Mouse (Mus musculus): ENCODE results near the gene Map3k15.

Gene Map3k15

DNA sequence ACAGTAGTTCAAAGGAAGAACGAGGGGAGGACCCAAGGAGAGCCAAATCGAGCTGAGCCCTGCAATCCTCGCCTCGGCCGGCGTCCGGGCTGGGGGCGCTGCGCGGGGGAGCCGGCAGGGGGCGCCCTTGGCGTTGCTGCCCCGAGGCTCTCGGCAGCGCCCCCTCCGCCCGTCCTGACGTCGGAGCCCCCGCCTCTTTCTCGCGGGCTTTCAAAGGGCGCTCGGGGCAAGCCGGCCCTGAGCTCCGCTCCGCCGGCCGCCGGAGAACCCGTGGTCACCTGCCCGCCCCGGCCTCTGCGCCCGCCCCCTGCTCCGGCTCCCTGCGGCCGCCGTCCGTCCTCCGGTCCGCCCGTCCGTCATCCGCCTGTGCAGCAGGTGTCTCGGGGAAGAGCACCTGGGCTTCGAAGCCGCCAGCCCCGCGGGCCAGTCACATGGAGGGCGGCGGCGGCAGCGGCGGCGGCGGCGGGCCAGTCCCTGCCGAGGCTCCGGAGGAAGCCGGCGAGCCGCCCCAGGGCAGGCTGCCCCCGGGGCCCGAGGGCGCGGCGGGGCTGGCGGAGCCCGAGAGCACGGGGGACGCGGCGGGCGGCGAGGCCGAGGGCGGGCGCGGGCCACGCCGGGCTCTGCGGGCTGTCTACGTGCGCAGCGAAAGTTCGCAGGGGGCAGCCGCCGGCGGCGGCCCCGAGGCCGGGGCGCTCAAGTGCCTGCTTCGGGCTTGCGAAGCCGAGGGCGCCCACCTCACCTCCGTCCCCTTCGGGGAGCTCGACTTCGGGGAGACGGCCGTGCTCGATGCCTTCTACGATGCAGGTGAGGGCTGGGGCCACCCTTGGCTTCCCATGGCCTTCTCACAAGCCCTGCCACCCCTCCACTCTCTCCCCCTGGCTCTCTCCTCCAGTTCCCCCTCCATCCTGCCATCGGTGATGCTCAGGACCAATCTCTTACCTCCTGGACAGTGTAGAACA is at the start of gene Map3k15:
Gene Map3k15, plus strand, starts transcription at position 432 of the 959 bp plus-strand sequence.
- DNase-seq (ENCODE audit: low spot score) = peak; percentile 75

GRCm38 (mm10) chrX:159942569-159942968 is 45.7 kb upstream of the Map3k15 start:
- DNase-seq (ENCODE audit: low spot score) = no peak

GRCm38 (mm10) chrX:159943586-159943985 is 44.6 kb upstream of the Map3k15 start:
- no peak for DNase-seq (ENCODE audit: low spot score)

DNA sequence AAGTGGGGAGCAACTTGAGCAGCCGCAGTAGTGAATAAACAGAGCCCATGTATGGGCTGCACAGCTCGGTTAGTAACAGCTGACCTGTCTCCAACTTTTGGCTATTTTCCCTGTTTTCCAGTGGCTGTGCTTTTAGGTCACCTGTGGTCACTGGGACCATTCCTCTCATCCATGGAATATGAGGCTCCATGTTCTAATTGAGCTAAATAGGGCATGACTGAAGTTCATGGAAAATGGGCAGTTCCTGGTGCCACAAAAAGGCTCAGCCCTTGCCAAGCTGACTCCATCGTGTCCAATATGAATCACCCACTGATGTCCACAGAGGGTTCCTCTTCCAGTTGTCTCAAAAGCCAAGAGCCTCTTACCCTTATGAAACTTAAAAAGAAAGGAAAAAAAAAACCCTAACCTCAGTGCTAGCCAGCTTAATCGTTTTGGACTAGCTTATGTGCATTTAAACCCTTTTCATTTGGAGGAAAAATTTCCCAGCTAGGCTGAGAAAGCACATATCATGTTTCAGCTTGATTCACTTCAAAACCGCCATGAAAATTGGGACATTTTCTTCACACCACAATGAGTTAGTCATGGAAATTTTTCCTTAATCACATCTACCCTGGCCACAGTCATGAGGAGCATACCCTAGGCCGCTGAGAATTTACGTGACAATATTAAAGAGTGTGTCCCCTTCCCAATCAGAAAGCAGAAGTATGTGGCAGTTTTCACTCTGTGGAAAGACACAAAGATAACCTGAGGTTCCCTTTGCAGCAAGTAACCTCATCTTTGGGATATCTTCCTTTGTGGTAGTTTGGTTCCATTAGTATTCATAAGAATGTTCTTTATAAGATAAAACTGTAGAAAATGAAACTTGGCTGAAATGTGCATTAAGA is 34.4 kb upstream of the Map3k15 start:
- DNase-seq (ENCODE audit: low spot score) = no peak

DNA sequence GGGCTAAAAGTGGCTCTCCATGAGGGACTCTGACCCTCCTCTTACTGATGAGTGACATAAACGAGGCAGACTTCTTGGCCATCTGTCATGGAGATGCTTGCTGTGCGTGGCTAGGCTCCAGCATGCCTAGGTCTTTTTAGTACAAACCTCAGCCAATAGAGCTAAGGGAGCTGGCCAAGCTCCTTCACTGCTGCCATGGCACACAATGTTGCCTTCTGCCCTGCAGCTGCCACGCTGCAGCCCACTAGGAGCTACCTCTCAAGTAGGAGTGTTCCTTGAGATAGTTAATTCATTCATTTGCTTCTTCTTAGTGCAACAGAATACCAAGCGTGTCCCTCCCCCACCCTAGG is 33.8 kb upstream of the Map3k15 start:
- DNase-seq (ENCODE audit: low spot score) = no peak

GRCm38 (mm10) chrX:159955433-159955832 is 32.8 kb upstream of the Map3k15 start:
- DNase-seq (ENCODE audit: low spot score) = no peak

- no peak for DNase-seq (ENCODE audit: low spot score)
Measured at GRCm38 (mm10) chrX:159961385-159961784, 26.8 kb upstream of the Map3k15 start.

DNA sequence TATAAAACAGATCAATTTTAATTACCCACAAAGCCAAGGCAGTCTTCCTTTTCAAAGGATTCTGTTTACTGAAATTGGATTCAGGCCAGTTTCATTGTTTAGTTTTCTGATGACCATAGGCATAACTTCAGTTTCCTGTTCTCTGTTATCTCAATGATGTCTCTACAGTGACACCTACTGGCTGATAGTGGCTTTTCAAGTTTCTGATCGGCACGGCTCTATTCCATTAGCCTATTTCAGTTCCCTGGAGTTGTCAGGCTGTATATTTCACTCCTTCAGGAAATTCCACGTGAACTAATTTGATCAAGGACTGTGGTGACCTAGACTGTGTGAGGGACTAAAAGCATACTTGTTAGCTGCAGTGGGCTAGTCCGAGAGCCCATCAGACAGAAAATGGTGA is 25.0 kb upstream of the Map3k15 start:
- DNase-seq (ENCODE audit: low spot score) = no peak

DNA sequence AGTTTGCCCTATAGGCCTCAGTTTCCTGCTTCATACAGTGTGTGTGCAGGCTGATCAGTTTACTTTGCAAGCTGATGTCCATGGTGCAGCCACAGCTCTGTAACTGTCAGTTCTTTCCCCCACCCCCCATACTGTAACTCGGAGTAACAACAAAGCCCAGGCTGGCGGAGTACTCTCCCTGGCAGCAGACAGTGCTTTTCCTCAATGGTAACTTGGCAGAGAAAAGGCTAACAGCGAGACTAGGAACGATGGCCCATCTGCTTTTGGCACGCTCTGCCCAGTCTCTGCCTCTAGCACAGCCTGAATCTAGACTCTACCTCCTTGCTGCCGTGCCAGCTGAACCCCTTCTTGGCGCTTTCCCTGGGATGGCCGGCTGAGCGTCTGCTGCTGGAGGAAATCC is 24.3 kb upstream of the Map3k15 start:
- DNase-seq (ENCODE audit: low spot score) = no peak

- no peak for DNase-seq (ENCODE audit: low spot score)
Measured at GRCm38 (mm10) chrX:159969025-159969424, 19.2 kb upstream of the Map3k15 start.

DNA sequence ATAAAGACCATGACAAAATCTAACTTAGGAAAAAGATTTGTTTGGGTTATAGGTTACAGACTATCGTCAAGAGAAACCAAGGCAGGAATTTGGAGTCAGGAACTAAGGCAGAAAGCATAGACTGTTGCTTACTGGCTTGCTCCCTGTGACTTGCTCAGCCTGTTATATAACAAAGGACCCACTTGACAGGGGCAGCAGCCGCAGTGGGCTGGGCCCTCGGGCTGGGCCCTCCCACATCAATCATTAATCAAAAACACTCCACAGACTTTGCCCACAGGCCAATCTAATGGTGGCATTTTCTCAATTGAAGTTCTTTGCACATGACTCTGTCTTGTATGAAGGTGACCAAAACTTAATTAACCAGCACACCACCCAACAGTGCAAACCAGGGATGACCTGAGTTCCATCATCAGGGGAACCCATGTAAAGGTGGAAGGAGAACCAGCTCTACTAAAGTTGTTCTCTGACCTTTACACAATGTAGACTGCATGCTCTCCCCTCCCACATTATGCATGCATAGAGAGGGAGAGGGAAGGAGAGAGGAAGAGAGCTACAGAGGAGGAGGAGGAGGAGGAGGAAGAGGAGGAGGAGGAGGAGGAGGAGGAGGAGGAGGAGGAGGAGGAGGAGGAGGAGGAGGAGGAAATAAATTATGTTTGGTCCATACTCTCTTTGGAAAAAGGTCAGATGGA is 17.0 kb upstream of the Map3k15 start:
- no peak for DNase-seq (ENCODE audit: low spot score)

DNA sequence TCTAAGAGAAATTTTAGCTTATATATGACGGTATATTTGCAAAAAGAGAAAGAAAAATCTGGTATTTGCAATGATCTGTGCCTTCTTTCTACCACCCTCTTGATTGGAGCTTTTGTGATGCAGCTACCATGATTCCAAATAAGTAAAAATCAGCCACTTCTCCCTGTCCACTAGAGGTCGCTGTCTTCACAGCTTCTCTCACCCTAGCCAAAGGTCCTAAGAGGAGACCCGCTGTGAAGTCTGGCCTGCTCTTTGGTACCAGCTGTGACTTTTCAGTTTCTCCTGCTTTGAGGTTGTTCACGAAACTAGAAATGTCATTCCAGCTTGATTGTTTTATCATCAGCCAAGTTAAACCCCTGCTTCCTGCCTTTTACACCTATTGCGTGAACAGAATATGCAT is 14.5 kb upstream of the Map3k15 start:
- DNase-seq (ENCODE audit: low spot score) = peak; percentile 6

DNA sequence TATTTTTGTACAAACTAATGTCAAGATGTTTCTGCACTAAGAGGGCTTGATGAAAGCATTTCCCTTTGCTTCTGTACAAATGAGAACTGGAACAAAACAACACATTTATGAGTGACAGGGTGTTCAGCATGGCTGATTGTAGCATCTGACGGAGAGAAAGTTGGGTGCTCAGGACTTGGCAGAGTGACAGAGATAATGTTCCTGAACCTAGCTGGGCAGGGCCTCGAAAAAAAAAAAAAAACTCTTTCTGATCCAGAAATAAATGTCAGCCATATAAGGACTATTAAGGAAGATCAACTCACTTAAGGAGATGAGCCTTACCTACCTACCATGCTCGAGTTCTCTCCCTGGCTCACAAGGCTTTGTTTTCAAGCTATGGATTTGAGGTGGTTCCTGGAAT is 12.0 kb upstream of the Map3k15 start:
- DNase-seq (ENCODE audit: low spot score) = no peak

- no peak for DNase-seq (ENCODE audit: low spot score)
Measured at GRCm38 (mm10) chrX:159995808-159996207, 7.6 kb downstream of the Map3k15 start.

GRCm38 (mm10) chrX:160053306-160053705 is 65.1 kb downstream of the Map3k15 start:
- no peak for DNase-seq (ENCODE audit: low spot score)

DNA sequence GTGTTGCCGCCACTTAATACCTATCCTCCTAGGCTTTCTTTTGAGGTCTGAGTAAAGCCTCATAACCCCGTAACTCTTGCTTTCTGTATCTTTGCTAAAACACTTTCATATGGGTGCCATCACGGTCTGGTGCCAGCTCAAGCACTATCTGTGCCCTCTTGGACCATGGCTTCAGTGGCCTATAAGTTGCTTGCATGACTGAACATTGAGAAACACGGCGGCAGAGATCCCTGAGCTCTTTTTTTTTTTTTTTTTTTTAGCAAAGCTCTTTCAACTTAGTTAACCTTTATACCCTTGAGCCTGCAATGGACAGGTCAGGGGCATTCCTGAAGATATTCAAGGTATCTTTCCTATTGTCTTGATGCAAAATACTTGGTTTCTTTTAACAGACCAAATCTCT is 66.4 kb downstream of the Map3k15 start:
- no peak for DNase-seq (ENCODE audit: low spot score)

DNA sequence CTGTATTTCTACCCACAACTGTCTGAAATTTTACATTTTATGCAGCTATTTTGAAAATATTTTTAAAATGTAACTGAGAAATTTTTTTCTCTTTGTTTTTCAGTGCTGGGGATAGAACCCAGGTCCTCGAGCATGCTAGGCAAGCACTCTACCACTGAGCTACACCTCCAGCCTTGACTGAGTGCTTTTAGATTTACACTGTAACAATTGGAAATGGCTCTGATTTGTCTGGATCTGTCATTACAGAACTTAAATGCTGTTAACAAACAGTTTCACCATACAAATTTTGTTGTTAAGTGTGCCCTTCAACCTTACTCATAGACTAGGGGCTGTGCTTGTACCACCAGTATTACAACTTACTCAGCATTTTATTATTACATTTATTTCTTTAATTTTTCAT is 103.7 kb downstream of the Map3k15 start:
- DNase-seq (ENCODE audit: low spot score) = no peak

DNA sequence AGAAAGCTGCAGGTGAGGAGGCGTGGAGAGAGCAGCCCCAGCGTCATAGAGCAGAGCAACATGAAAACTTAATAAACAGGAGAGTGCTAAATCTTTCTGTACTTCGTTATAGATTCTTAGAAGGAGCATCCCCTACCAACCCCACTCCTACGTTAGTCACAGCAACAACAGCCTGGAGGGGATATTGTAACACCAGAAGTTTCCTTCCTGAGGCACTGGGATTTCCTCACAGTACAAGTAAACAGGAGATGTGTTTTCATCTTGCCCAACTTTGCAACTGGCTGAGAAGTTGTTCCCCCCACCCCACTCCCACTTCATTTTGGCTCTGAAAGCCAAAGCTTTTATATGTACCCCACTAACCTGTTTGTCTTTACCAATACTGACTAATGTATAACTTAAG is 119.6 kb downstream of the Map3k15 start:
- DNase-seq (ENCODE audit: low spot score) = no peak

GRCm38 (mm10) chrX:160113777-160114176 is 125.5 kb downstream of the Map3k15 start:
- DNase-seq (ENCODE audit: low spot score) = no peak

DNA sequence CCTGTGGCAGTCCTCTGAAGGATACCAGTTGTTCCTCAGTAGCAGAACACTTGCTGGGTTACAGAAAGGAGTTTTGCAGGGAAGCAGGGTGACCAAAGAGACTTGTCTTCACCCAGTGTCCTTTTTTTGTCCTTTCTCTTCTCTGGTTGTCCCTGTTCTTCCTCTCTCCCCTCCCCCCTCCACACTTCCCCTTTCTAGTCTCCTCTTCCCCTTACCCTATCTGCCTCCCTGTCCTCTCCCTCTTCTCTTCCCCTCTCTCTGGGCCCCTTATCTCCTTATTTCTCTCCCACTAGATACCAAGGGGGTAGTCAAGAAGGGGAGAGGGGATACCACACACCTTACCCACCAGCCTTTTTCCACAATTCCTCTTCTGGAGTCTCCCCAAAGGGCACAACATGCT is 127.8 kb downstream of the Map3k15 start:
- no peak for DNase-seq (ENCODE audit: low spot score)

DNA sequence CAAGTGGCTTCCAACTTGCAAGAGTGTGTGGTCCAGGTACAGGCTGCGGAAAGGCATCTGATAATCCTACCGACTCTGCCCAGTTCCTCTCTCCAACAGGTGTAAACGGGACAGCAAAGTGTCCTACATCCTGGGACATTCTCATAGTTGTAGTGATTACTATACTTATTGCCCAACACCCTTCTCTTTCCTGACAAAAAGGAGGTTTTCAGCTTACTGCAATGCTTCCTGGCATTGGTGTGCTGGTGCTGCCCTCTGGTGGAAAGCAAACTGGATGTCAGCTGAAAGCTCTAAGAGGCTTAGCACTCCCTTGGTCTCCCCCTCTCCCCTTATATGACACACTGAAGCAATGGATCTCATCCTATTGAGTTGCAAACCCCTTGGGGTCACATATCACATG is 128.4 kb downstream of the Map3k15 start:
- no peak for DNase-seq (ENCODE audit: low spot score)

DNA sequence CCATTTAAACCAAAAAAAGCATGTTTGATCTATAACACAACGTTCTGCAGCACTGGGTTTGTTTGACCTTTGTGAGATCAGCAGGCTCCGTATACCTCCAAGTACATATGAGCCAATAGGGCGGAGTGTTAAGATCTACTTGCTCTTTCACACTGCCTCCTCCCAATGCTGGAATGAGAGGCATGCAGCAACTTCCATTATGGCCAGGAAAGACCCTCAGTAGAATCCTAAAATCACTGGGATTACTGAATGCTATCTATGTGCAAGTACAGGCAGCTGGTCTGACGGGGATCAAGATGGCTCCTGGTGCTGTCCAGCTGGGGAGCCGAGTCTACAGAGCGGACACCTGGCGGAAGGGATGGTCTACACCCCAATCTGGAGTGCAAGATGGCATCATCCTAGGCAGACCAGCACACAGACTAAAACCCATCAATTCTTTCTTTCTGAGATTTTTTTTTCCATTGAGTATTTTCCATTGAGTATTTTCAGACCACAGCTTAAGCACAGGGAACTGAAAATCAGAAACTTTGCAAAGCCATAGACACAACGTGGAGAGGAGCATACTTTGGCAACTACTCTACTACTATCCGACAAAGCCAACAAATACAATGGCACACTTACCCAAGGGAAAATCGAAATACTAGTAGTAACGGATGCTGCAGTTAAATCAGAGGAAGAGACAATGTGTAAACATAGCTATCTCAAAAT is 146.1 kb downstream of the Map3k15 start:
- no peak for DNase-seq (ENCODE audit: low spot score)
